Mouse (Mus musculus): ENCODE measurements around the gene Lrrc58.

DNA sequence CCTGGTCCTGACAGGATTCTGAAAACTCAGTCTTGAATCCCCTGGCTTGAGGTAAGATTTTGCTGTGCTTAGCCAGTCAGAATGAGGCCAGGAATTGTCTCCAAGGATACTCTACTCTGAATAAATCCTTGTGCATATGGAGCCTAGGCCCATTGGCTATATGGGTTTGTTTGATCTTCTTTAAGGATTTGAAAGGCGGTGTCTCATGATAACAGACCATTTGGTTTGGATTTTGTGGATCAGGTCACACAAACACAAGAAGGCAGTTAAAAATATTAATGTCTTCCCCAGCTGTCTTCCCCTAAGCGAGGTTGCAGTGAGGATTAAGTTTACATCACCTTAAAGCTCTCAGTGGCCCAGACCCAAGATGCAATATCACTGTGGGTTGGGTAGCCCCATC is 25.8 kb upstream of the Lrrc58 start:
- no peak for TF ChIP-seq CTCF (IDR thresholded peaks at IDR 0.05; ENCODE audit: low read depth)
- TF ChIP-seq EP300 (IDR thresholded peaks at IDR 0.05; ENCODE audit: low read depth), result no peak
